Mouse (Mus musculus) MEL (cell line): Measurements from ENCODE around the gene Gnai1. TPM values are rescaled to one million over a fixed set of nuclear protein-coding genes. Genes with fewer than 3 reads are reported as not detected.

ENCODE experiments used
- DNase-seq: peaks from one replicate; pipeline ENCODE4 v3.0.0; 2011; ENCODE audit warnings: low read depth, low spot score
- H3K27ac ChIP-seq: 2 replicates; pipeline ENCODE4 v1.5.1; 2012; ENCODE audit warnings: low read depth, mild to moderate bottlenecking, control low read depth, low read length, moderate library complexity; ENCODE audit not compliant: control insufficient read depth
- H3K27me3 ChIP-seq, 2 experiments: fragments of 150-350 bp in 1 of 2; sonication (generic) in 1 of 2; 2 replicates each; pipeline ENCODE4 v1.6.1; 2012; ENCODE audit warnings: low read length in 2 of 2, mild to moderate bottlenecking in 2 of 2, improper control_type of control experiment in 1 of 2, moderate library complexity in 1 of 2; ENCODE audit not compliant: insufficient read depth in 2 of 2, control insufficient read depth in 1 of 2
- H3K36me3 ChIP-seq, 2 experiments: 2 replicates each; pipeline ENCODE4 v1.6.1; 2012 to 2014; ENCODE audit warnings: low read length in 2 of 2, improper control_type of control experiment in 1 of 2, inconsistent platforms in 1 of 2, mild to moderate bottlenecking in 1 of 2; ENCODE audit not compliant: insufficient read depth in 2 of 2, control insufficient read depth in 1 of 2
- H3K4me1 ChIP-seq, 2 experiments: fragments of 150-350 bp in 1 of 2; sonication (generic) in 1 of 2; 2 replicates each; pipeline ENCODE4 v1.6.1; 2012; ENCODE audit warnings: low read length in 2 of 2, improper control_type of control experiment in 1 of 2, mild to moderate bottlenecking in 1 of 2; ENCODE audit not compliant: insufficient read depth in 2 of 2, control insufficient read depth in 1 of 2
- H3K4me3 ChIP-seq, 2 experiments: fragments of 150-350 bp in 1 of 2; sonication (generic) in 1 of 2; 2 replicates each; pipeline ENCODE4 v1.5.1; 2012; ENCODE audit warnings: low read depth in 2 of 2, low read length in 2 of 2, mild to moderate bottlenecking in 2 of 2, moderate library complexity in 2 of 2, control low read depth in 1 of 2, improper control_type of control experiment in 1 of 2; ENCODE audit not compliant: control insufficient read depth in 1 of 2, insufficient read depth in 1 of 2
- H3K79me2 ChIP-seq: 2 replicates; pipeline ENCODE4 v1.6.1; 2012; ENCODE audit warnings: mild to moderate bottlenecking, low read length, moderate library complexity; ENCODE audit not compliant: control insufficient read depth, poor library complexity, insufficient read depth
- H3K9ac ChIP-seq: 2 replicates; pipeline ENCODE4 v1.6.1; 2012; ENCODE audit warnings: low read depth, mild to moderate bottlenecking, control low read depth, low read length, moderate library complexity; ENCODE audit not compliant: control insufficient read depth, poor library complexity, severe bottlenecking
- H3K9me3 ChIP-seq: fragments of 150-350 bp; sonication (generic); replicated peaks from 2 replicates; pipeline ENCODE4 v1.6.1; 2012; ENCODE audit warnings: mild to moderate bottlenecking, low read length, improper control_type of control experiment, moderate library complexity; ENCODE audit not compliant: insufficient read depth
- BHLHE40 ChIP-seq: IDR thresholded peaks from 2 replicates; pipeline ENCODE4 v1.6.1; 2012; ENCODE audit warnings: low read depth, mild to moderate bottlenecking, inconsistent platforms, low read length, improper control_type of control experiment, borderline replicate concordance
- CHD2 ChIP-seq: IDR thresholded peaks from 2 replicates; pipeline ENCODE4 v1.6.1; 2011; ENCODE audit warnings: low read length, improper control_type of control experiment
- CTCF ChIP-seq, 3 experiments: IDR thresholded peaks in 2 of 3; conservative IDR thresholded peaks in 1 of 3; 2 replicates each; pipeline ENCODE4 v1.5.1; 2011 to 2012; ENCODE audit warnings: low read length in 3 of 3, low read depth in 2 of 3, mild to moderate bottlenecking in 2 of 3, improper control_type of control experiment in 1 of 3, inconsistent platforms in 1 of 3, mixed read lengths in 1 of 3, moderate library complexity in 1 of 3; ENCODE audit not compliant: control insufficient read depth in 1 of 3, insufficient read depth in 1 of 3, poor library complexity in 1 of 3, severe bottlenecking in 1 of 3
- E2F4 ChIP-seq: IDR thresholded peaks from 2 replicates; pipeline ENCODE4 v1.6.1; 2011; ENCODE audit warnings: low read depth, low read length, improper control_type of control experiment, borderline replicate concordance
- ELF1 ChIP-seq: IDR thresholded peaks from 2 replicates; pipeline ENCODE4 v1.6.1; 2014; ENCODE audit warnings: low read depth, mild to moderate bottlenecking, inconsistent platforms, low read length, improper control_type of control experiment, moderate library complexity
- EP300 ChIP-seq, 2 experiments: IDR thresholded peaks; 2 replicates each; pipeline ENCODE4 v1.6.1; 2011; ENCODE audit warnings: improper control_type of control experiment in 2 of 2, low read length in 2 of 2, low read depth in 1 of 2, mild to moderate bottlenecking in 1 of 2
- HCFC1 ChIP-seq: IDR thresholded peaks from 2 replicates; pipeline ENCODE4 v1.6.1; 2012; ENCODE audit warnings: low read depth, mild to moderate bottlenecking, inconsistent platforms, low read length, improper control_type of control experiment, moderate library complexity
- JUND ChIP-seq: IDR thresholded peaks from 2 replicates; pipeline ENCODE4 v1.6.1; 2011; ENCODE audit warnings: low read depth, mild to moderate bottlenecking, improper control_type of control experiment, low read length
- KAT2A ChIP-seq: conservative IDR thresholded peaks from 2 replicates; pipeline ENCODE4 v1.6.1; 2012; ENCODE audit warnings: low read depth, low read length, improper control_type of control experiment, inconsistent platforms
- MAFK ChIP-seq: IDR thresholded peaks from 2 replicates; pipeline ENCODE4 v1.6.1; 2011; ENCODE audit warnings: low read depth, mild to moderate bottlenecking, low read length, improper control_type of control experiment, borderline replicate concordance
- MEF2A ChIP-seq: IDR thresholded peaks from 2 replicates; pipeline ENCODE4 v1.6.1; 2014; ENCODE audit warnings: low read depth, mild to moderate bottlenecking, inconsistent platforms, low read length, improper control_type of control experiment; ENCODE audit not compliant: poor library complexity, insufficient replicate concordance, severe bottlenecking; ENCODE audit errors: extremely low read depth
- MXI1 ChIP-seq: IDR thresholded peaks from 2 replicates; pipeline ENCODE4 v1.6.1; 2011; ENCODE audit warnings: mild to moderate bottlenecking, low read depth, low read length, improper control_type of control experiment
- MYB ChIP-seq: IDR thresholded peaks from 2 replicates; pipeline ENCODE4 v1.6.1; 2011; ENCODE audit warnings: mild to moderate bottlenecking, low read depth, low read length, improper control_type of control experiment
- RAD21 ChIP-seq: IDR thresholded peaks from 2 replicates; pipeline ENCODE4 v1.6.1; 2011; ENCODE audit warnings: mild to moderate bottlenecking, low read depth, low read length, improper control_type of control experiment
- RCOR1 ChIP-seq: IDR thresholded peaks from 2 replicates; pipeline ENCODE4 v1.6.1; 2012; ENCODE audit warnings: low read depth, mild to moderate bottlenecking, inconsistent platforms, low read length, improper control_type of control experiment
- SMC3 ChIP-seq: IDR thresholded peaks from 2 replicates; pipeline ENCODE4 v1.6.1; 2011; ENCODE audit warnings: low read depth, low read length, improper control_type of control experiment
- TAL1 ChIP-seq: IDR thresholded peaks from 2 replicates; pipeline ENCODE4 v1.6.1; 2012; ENCODE audit warnings: mild to moderate bottlenecking, inconsistent platforms, low read length, moderate library complexity, mixed read lengths
- TCF12 ChIP-seq: IDR thresholded peaks from 2 replicates; pipeline ENCODE4 v1.6.1; 2014; ENCODE audit warnings: low read depth, mild to moderate bottlenecking, inconsistent platforms, low read length, improper control_type of control experiment, moderate library complexity
- USF1 ChIP-seq: IDR thresholded peaks from 2 replicates; pipeline ENCODE4 v1.6.1; 2014; ENCODE audit warnings: low read depth, mild to moderate bottlenecking, inconsistent platforms, low read length, improper control_type of control experiment, moderate library complexity
- USF2 ChIP-seq, 2 experiments: IDR thresholded peaks; 2 replicates each; pipeline ENCODE4 v1.6.1; 2011 to 2012; ENCODE audit warnings: improper control_type of control experiment in 2 of 2, low read length in 2 of 2, borderline replicate concordance in 1 of 2, inconsistent platforms in 1 of 2, low read depth in 1 of 2, mild to moderate bottlenecking in 1 of 2; ENCODE audit not compliant: insufficient read depth in 1 of 2
- ZC3H11A ChIP-seq: IDR thresholded peaks from 2 replicates; pipeline ENCODE4 v1.6.1; 2012; ENCODE audit warnings: low read depth, mild to moderate bottlenecking, inconsistent platforms, low read length, improper control_type of control experiment
- polyA plus RNA-seq, 2 experiments: library from polyadenylated mRNA; stranded (reverse) in 1 of 2; unstranded in 1 of 2; fragments of >175 nt in 1 of 2; fragments of >200 nt in 1 of 2; gene quantifications; 2 replicates each; pipeline versions ENCODE4 v1.2.1 to v1.2.4; 2012; ENCODE audit warnings: low replicate concordance in 2 of 2, low read depth in 1 of 2; ENCODE audit not compliant: insufficient read length in 2 of 2, insufficient read depth in 1 of 2, missing spikeins in 1 of 2
- total RNA-seq: library from RNA; depleted of rRNA; stranded (reverse); fragments of 300-350 nt; gene quantifications from 2 replicates; pipeline ENCODE4 v1.2.3, GENCODE M21; 2012

The Gnai1 gene
- total and polyA plus RNA-seq, 3 experiments: not detected

DNA sequence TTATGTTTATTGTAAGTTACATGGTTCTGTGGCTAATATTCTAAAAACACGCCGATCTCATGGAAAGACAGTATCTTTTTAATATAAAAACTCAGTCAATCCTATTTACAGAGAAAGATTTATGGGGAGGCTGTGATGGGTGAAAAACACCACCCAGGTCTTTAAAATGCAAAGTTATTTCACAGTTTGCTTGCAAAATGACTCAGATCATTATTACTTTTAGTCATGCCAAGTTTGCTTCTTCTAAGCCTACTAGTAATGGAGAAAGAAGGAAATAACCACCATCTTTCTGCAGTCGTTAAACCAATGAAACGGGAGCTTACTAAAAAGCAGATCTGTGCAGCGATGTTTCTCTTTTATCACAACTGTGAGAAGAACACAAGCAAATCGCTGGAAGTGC lies 1.4 kb downstream of the Gnai1 start:
- H3K27me3 ChIP-seq: no peaks in the 10 kb centered on the region; a peak in 1 of 4 replicates
- H3K27ac ChIP-seq: no peak overlapping the region
- no peaks in the 10 kb centered on the region for H3K4me1 ChIP-seq
- no peaks in the 10 kb centered on the region for H3K79me2 ChIP-seq
- H3K9me3 ChIP-seq: no peaks in the 10 kb centered on the region
- H3K9ac ChIP-seq: no peak overlapping the region
- no peak overlapping the region for H3K4me3 ChIP-seq
- TF ChIP-seq TCF12 (no peak), TAL1 (no peak), CHD2 (no peak), MEF2A (no peak), KAT2A (no peak), MAFK (no peak), BHLHE40 (no peak), USF2 (IDR thresholded peaks at IDR 0.05; ENCODE audit: borderline replicate concordance in 1 of 2, insufficient read depth in 1 of 2, low read depth in 1 of 2, low read length in 2 of 2) (no peak), HCFC1 (no peak), USF1 (no peak), RCOR1 (no peak), ELF1 (no peak), RAD21 (no peak), EP300 (IDR thresholded peaks at IDR 0.05; ENCODE audit: low read depth in 1 of 2, low read length in 2 of 2) (no peak), MXI1 (no peak), ZC3H11A (no peak), MYB (no peak), JUND (no peak), E2F4 (no peak)
- TF ChIP-seq, all 39 proteins: peak for 0
- H3K36me3 ChIP-seq: no peaks in the 10 kb centered on the region
- no peak for DNase-seq

- Histone ChIP-seq H3K9ac (no peak overlapping the region), H3K79me2 (no peaks in the 10 kb centered on the region), H3K27ac (no peak overlapping the region), H3K27me3 (no peaks in the 10 kb centered on the region; a peak in 1 of 4 replicates)
- peak; percentile 3 for DNase-seq
- TF ChIP-seq SMC3 (no peak), CTCF (IDR thresholded peaks at IDR 0.05 in 2 of 3, conservative IDR thresholded peaks at IDR 0.05 in 1 of 3; ENCODE audit: control insufficient read depth in 1 of 3, insufficient read depth in 1 of 3, low read depth in 2 of 3, low read length in 3 of 3, poor library complexity in 1 of 3, severe bottlenecking in 1 of 3) (peak in 1 of 3 experiments; percentile 17; a peak in 1 of 6 replicates)
- TF ChIP-seq, all 39 proteins: peak for 1
- no peaks in the 10 kb centered on the region for H3K9me3 ChIP-seq
- no peaks in the 10 kb centered on the region for H3K4me1 ChIP-seq
- no peaks in the 10 kb centered on the region for H3K36me3 ChIP-seq
- H3K4me3 ChIP-seq: no peak overlapping the region
Measured at GRCm38 (mm10) chr5:18358191-18358590, 2.0 kb downstream of the Gnai1 start.
